Mouse (Mus musculus) megakaryocyte, adult 5-6 weeks (primary cell): Measurements from ENCODE around the gene Gpr155. TPM values are rescaled to one million over a fixed set of nuclear protein-coding genes. Genes with fewer than 3 reads are reported as not detected.

Source experiments
- ATAC-seq: 2 replicates; pipeline ENCODE4 v1.8.0; 2016; ENCODE audit warnings: mild to moderate bottlenecking, inconsistent platforms; ENCODE audit not compliant: poor library complexity, severe bottlenecking
- total RNA-seq, 2 experiments: library from RNA; stranded (forward) in 1 of 2; stranded (reverse) in 1 of 2; fragments of 153-499, 151-499 nt in 1 of 2; fragments of 221-1000, 200-1000 nt in 1 of 2; gene quantifications; 2 replicates each; pipeline versions ENCODE4 v1.2.3 to v1.2.4; 2015 to 2017

The Gpr155 gene
- total RNA-seq, 2 experiments from 2014 or later = 2.5 to 6.0 TPM

DNA sequence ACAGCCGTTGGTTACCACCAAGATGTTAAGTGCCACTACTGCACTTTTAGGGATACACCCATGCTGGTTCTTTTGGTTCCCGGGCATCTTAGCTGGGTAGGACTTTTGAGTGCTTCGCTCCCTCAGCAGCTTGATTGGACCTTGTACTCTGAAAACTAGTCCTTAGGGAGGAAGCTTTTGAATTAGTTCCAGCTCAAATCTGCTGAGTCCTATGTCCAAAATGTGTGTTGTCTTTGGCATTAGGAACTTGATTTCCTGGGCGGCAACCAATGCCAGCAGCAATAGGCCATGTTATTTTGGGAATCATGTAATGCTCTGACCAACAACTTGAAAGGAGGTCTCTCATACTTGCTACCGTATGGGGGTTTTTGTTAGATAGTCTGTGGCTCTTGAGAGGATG, 60.5 kb downstream of the Gpr155 start:
- no peak for ATAC-seq

DNA sequence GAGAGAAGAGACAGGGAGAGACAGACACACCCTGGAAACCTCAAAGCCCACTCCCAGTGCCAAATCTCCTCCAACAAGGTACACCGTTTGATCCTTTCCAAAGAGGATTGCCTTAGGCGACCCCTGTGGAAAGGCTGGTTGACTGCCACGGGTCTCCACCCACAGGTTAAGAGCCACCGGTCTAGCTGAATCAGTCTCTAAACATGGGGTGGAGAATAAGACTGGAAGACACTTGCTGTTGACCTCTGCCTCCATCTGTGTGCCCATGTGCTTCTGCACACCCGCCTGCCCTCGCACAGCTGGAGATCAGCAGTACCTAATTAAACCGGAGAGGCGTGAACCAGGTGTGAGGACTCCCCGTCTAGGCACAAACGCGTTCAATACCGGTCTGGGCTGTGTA, 63.4 kb downstream of the Gpr155 start:
- ATAC-seq = peak; percentile 21; the same call in 1 of the 2 replicates

DNA sequence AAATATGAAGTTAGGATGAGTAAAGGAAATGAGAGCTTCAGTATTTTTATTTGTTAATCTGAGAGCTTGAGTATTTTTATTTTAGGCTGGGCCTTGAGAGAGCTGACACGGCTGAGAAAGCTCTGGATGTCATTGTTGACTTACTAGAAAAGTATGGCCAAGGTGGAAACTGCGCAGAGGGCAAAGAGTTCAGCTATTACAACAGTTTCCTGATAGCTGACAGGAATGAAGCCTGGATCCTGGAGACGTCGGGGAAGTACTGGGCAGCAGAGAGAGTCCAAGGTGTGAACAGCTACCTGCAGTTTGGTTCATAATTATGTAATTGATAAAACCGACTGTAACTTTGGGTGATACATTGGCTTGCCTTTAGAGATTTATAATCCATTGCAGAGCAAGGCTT, 67.2 kb downstream of the Gpr155 start:
- no peak for ATAC-seq

DNA sequence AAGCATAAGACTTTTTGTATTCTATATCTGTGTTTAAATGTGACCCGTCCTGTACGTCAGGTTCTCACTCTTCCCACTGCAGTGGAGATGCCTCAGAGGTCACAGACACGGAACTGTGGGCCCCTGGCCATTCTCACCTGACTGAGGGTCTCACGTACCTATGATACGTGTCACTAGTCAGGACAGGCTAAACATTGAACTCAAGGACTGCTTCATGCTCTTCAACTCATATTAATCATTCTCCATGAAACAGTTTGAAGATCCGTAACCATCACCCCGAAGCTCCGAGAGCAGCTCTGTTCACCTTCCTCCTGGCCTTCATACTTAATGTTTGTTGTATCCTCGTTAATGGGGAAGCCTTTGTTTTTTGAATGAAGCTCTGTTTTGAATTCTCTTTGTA, 68.9 kb downstream of the Gpr155 start:
- no peak for ATAC-seq

DNA sequence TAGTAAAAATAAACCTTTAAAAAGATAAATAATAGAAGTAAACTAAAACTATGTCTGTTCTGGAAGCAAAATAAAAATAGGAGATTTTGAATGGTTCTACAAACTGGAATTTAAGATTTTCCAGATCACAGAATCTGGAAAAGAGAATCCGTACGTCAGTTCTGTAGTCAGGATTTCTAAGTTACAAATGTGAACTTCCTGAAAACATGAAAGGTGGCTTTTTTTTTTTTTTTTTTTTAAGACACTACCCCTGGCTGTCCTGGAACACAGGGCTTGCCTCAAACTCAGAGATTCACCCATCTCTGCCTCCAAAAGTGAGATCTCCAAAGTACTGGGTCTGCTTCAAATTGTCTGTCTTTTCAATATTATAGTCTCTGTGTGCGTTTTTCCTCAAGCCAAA, 72.1 kb downstream of the Gpr155 start:
- no peak for ATAC-seq

DNA sequence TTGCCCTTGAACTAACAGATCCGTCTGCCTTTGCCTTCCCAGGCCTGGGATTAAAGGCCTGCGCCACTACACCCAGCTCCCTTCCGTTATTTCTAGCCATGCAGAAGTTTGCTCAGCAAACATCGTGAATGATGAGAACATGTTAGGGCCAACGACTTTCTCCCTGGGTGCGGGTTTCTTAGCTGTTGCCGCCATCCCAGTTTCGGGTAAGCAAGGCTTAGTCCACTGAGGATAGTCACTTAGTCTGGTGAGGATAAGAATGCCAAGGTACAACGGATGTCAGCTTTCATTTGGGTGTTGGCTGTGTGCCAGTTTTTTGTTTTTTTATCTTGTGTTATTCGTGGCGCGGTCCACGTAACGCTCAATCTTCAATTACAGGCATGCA, 73.3 kb downstream of the Gpr155 start:
- ATAC-seq = no peak

DNA sequence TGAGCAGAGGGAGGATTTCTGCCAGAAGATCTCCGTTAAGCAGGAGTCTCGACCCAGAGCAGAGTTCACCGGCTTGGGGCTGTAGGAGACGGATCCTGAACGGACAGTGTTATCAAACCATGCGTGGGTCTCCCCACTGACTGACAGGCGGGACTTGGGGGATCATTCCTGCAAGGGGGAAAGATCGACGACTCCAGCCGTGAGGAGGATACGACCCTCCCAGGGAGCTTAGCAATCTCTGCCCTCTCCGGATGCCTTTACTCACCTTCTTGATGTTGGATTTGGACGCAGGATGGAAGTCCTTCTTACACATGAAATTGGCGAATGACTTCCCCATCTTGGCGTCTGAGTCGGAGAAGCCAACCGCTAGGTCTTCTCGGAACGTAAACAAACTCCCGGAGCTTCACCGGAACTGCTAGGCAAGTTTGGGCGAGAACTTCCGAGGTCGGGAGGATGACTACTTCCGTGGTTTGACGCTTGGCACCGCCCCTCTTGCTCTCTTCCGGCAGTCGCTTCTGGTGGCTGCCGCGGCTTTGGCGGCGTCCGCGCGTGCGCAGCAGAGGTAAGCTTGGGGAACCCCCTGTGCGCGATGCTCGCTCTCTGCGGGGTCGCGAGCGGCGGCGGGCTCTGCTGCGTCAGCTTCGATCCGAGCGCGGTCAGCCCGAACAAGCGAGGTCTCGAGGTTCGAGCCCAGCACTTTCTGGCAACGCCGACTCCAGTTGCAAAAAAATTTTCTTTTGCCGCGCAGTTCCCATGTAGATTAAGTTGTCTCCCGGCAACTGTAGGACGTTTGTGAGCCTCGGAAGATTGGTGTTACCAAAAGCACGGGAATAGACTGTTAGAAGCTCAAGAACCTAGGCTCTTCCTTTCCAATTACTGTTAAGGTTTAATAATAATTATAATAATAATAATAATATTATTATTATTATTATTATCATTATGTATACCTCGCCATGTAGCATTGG, 73.9 kb downstream of the Gpr155 start, which contains the start of the genes Scrn3 and Cir1:
Gene Scrn3 (plus strand): TSS at position 450 of the 965 bp plus-strand sequence.
Gene Cir1 (minus strand): TSS at position 550 of the 965 bp plus-strand sequence.
- peak; percentile 99 for ATAC-seq

DNA sequence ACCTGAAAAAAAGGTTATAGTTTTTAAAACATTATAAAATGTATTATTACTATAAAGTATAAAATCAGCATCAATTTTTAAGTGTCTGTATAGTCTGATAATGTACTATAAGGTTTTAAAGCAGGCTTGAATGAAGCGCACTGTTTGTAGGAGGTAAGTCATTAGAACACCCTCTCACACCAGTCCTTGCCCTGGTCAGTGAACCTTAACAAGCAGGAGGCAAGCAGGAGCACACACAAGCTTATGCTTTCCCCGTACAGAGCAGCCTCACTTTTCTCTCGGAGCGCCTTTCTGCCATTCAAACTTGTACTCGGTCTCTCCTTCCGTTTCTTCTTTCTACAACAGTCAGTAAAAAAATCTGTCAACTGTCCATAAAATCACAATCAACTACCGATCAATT, 80.4 kb downstream of the Gpr155 start:
- ATAC-seq = no peak

DNA sequence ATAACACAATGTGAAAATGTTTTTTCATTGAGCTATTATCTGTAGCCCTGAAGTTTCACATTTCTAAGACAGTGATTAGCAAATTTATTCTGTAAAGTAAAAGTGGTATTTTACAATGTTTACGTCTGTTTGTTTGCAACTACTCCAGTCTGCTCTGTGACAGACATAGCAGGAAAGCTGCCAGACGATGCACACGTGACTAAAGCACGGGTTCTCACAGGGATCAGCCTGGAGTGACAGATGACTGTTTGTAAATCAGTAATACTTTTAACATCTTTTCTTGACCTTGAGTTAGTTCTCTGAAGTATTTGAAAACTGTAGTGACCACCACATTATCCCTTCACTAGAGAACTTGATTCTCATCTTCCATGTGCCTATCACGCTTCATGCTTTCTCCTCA, 81.9 kb downstream of the Gpr155 start:
- no peak for ATAC-seq

DNA sequence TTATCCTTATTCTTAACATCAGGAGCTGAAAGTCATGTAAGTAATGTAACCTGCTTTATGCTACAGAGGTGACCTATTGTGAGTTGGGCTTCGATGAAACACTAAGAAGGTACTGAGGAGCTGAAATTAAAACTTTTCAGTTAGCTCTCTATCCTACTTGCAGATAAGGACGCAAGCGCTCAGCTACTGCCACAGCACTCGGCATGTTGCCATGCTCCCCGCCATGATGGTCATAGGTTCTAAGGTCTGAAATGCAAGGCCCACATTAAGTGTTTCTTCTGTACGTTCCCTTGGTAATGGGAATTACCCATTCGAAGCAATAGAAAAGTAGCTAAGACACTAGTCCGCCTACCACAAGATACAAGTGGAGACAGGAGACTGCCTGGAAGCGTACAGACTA, 83.7 kb downstream of the Gpr155 start:
- no peak for ATAC-seq

DNA sequence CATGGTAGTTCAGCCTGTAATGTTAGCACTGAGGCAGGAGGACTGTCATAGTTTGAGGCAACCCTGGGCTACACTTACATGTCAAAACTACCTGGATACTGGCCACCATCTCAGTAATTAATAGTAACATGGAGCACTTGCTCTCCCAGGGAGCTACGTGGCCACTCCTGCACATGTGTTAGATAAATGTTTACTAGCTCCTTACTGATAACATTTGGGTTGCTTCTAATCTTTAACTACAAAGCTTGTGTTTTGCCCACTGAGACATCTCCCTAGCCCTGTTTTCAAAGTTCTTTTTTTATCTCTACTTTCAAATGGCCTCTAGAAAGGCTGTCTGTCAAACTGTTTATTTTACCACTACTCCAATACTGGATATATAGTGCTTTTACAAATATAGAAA, 84.4 kb downstream of the Gpr155 start:
- no peak for ATAC-seq

DNA sequence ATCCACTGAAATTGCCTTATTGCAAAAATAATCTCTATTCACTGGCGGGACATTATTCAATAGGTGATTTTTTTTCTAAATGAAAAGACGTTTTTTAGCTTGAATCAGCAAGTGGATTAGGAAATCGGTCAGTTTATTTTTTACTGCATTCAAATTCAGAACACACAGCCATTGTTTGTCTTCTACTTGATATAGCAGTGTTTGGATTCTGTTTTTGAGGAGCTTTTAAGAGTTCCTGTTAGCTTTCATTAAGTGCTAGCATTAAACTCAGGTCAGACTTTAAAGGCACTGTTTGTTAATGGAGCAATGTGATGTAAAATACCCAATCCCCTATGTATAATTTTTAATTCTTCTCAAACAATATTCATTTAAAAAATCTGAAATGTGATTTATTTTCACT, 87.5 kb downstream of the Gpr155 start:
- no peak for ATAC-seq

DNA sequence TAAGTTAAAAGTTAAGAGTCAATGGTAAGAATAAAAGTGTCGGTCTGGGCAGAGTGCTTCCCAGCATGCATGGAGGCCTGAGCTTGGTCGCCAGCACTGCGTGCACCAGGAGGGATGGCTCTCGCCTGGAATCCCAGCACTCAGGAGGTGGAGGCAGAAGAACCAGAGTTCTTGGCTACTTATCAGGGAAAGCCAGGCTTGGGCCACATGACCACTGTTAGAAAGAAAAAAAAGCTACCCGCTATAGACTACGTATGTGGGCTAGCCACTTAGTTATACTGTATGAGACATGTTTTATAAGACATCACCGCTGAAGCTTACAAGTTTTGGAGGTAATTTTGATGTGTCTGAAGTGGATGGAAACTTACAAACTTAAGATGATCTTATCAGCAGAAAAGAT, 88.2 kb downstream of the Gpr155 start:
- ATAC-seq = no peak

DNA sequence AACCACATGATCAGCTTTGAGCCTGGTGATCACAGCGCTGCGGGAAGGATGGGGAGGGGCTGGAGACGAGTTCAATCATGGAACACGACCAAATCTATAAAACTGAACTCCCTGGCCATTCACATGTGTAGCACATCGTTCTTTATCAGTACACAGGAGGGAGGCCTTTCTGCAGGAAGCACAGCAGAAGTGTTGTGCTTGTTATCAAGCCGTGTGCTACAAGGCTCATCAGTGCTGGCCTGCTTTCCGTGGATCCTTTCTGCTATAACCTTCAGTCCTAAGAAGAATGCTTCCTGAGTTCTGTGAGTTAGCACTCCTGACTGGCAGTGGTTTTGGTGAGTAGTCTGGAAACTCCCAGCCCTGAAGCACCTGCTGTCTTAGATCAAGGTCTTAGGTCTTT, 91.3 kb downstream of the Gpr155 start:
- ATAC-seq = no peak

Other genes starting within 250 kb of the Gpr155 start
- gene Ola1, start 167.6 kb downstream of the Gpr155 start, total RNA-seq (2015) = 85.1 and 87.6 TPM in 2 replicates
- 82.6 and 89.2 TPM in 2 replicates for gene Ola1, start 167.6 kb downstream of the Gpr155 start, total RNA-seq (2017)
- not detected in 2 replicates for gene Sp9, start 114.6 kb downstream of the Gpr155 start, total RNA-seq (2015)
- not detected in 2 replicates for gene Sp9, start 114.6 kb downstream of the Gpr155 start, total RNA-seq (2017)
- gene Scrn3, start 74.0 kb downstream of the Gpr155 start, total RNA-seq (2015) = 9.0 and 9.5 TPM in 2 replicates
- 8.0 and 15.7 TPM in 2 replicates for gene Scrn3, start 74.0 kb downstream of the Gpr155 start, total RNA-seq (2017)
- 13.6 and 14.0 TPM in 2 replicates for gene Cir1, start 73.9 kb downstream of the Gpr155 start, total RNA-seq (2015)
- gene Cir1, start 73.9 kb downstream of the Gpr155 start, total RNA-seq (2017) = 15.2 and 17.2 TPM in 2 replicates
- 123 and 139 TPM in 2 replicates for gene Wipf1, start 143.2 kb upstream of the Gpr155 start, total RNA-seq (2015)
- gene Wipf1, start 143.2 kb upstream of the Gpr155 start, total RNA-seq (2017) = 37.4 and 55.2 TPM in 2 replicates
- gene Chrna1, start 193.8 kb upstream of the Gpr155 start, total RNA-seq (2015) = 0.09 TPM in 1 of 2 replicates, not detected in the other
- gene Chrna1, start 193.8 kb upstream of the Gpr155 start, total RNA-seq (2017) = not detected in 2 replicates